Mouse (Mus musculus) kidney, adult 2 months (tissue): Measurements from ENCODE around the gene Gtpbp6.

ENCODE experiments used
- CTCF ChIP-seq: fragments of 200-500 bp; conservative IDR thresholded peaks from 2 replicates; pipeline ENCODE4 v1.5.1; 2011; ENCODE audit warnings: low read depth, mild to moderate bottlenecking, control low read depth, low read length, moderate library complexity, mixed read lengths; ENCODE audit not compliant: insufficient read depth, insufficient read length
- POLR2A ChIP-seq: fragments of 200-500 bp; IDR thresholded peaks from one replicate; pipeline ENCODE4 v1.6.1; 2011; ENCODE audit warnings: low read depth, low read length, control low read depth

DNA sequence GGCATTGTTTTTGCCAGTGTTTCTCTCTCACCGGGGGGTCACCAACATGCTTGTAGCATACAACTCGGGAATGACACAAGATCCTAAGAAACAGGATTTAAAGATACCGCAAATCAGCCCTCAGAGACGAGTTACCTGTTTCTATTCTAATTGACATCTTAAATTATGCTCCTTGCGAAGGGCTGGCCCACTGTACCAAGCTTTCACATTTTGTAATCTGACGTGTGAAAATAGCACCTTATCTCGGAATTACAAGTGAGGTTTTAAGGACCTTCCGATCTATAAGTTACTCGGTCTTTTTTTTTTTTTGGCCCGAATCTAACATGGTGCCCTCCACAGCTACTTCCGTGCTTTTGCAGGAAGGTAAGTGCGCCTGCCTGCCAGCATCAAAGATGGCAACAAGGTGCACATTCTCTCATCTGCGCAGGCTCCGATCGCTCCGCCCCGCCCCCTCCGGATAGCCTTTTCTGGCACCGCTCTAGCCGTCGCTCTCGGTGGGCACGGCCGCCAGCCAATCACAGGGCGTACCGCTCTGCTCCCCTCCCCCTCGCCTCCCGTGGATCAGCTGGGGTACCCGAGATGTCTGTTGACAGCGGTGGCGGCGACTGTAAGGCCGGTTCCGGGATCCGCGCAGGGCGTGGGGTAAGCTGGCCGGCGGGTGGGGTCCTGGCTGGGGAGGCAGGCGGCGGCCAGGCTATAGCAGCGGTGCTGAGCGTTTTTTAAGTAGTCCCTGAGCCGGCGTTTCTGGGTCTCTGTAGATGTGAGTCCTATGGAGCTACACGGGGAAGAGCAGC is 27.5 kb upstream of the Gtpbp6 start, which contains the start of gene Chfr:
- peak; percentile 59 for TF ChIP-seq POLR2A
- TF ChIP-seq CTCF = no peak
